Comparison of ENCODE assay signal across 9 mouse cellular contexts in the genomic region with DNA sequence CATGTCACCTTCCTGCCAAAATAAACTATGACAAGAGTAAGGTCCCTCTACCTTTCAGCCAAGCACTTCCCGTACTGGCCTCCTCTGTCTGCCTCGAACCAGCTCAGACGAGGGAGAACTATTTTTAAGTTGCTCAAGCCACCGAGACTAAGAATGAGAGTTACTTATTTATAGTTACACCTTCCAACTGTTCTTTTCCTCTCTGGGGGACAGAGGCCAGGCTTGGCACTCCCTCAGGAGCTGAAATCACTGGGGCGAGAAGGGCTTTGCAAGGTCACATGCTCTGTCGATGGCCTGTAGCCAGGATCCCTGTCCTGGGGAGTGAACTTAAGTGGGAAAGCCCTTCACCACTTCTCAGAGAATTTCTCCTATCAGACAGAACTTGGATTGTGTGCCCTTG.
DNase-seq lines count a peak whose midpoint lies in the region; ATAC-seq and TF ChIP-seq lines count a peak whose summit lies in the region.
"Had no signal": no experiment of that assay in that cellular context is flagged by ENCODE, and none has a peak within 500 bp of the region (broad histone marks: within the 10 kb centered on the region; RNA-seq: fewer than 3 reads in every experiment).

No protein-coding gene starts in this region.

- in situ Hi-C loops in CH12.LX (cut with MboI; ENCODE audit: low pct_ligation_motif_present, low pct_unique_long_range_greater_than_20kb, low sequenced_read_pairs), result no loop called here

- peaks cover 49 to 84% of the 10 kb centered on the region in 2 experiments for H3K36me3 ChIP-seq in CH12.LX (replicated peaks in 1 of 2; ENCODE audit: control insufficient read depth in 1 of 2, insufficient read depth in 1 of 2, low read length in 1 of 2)
- H3K36me3 ChIP-seq in heart, postnatal 0 days (replicated peaks; ENCODE audit: control insufficient read depth, insufficient read depth, low read length), result peaks cover 24% of the 10 kb centered on the region
- H3K36me3 ChIP-seq: liver, embryonic 13.5 days had no signal

- peak overlapping the region; percentile 5; the same call in 1 of the 2 replicates for H3K27ac ChIP-seq in CH12.LX (ENCODE audit: insufficient read depth, low read depth)
- H3K27ac ChIP-seq in heart, postnatal 0 days (ENCODE audit: low read depth), result peak overlapping the region; percentile 98
- H3K27ac ChIP-seq: liver, embryonic 13.5 days had no signal

- no peak overlapping the region for H3K4me2 ChIP-seq in CH12.LX (ENCODE audit: insufficient read depth, low read depth, poor library complexity, severe bottlenecking)
- H3K4me2 ChIP-seq in heart, postnatal 0 days (ENCODE audit: low read depth, low read length), result 0 out of 2 replicates have a peak overlapping the region, but pooled peaks have one; percentile 14
- H3K4me2 ChIP-seq: liver, embryonic 13.5 days had no signal

- H3K79me2 ChIP-seq in CH12.LX (replicated peaks; ENCODE audit: control insufficient read depth, extremely low read depth, insufficient read depth, poor library complexity, severe bottlenecking), result 0 out of 2 replicates have a peak, but pooled peaks cover 2% of the 10 kb centered on the region

- peak; percentile 51 for DNase-seq in CH12.LX (ENCODE audit: extremely low read depth)
- peak; percentile 91 to 92 for DNase-seq in adrenal gland, postnatal 36 days
- DNase-seq in heart, postnatal 0 days (ENCODE audit: low spot score), result peak; percentile 93
- peak; percentile 88 to 92 for DNase-seq in lung, adult 18-20 months
- no peak for DNase-seq in thymus, postnatal 14 days
- DNase-seq in right cerebral cortex, postnatal 4 days, result no peak
- DNase-seq in layer of hippocampus, adult 18-20 months (ENCODE audit: low spot score in 2 of 2), result no peak
- DNase-seq: liver, embryonic 13.5 days had no signal

- peak; percentile 83 for ATAC-seq in heart, postnatal 0 days (ENCODE audit: insufficient read depth, low read depth)
- ATAC-seq in cerebellum, adult (ENCODE audit: insufficient number of reproducible peaks, low FRiP score, low TSS enrichment), result no peak

- TF ChIP-seq RAD21 in CH12.LX (IDR thresholded peaks at IDR 0.05; ENCODE audit: low read depth, low read length), result no peak

- TF ChIP-seq POLR2A in CH12.LX (IDR thresholded peaks at IDR 0.05; ENCODE audit: low read depth, low read length), result no peak

- H3K27me3 ChIP-seq in CH12.LX (replicated peaks), result no peaks in the 10 kb centered on the region
- H3K27me3 ChIP-seq in heart, postnatal 0 days (ENCODE audit: control insufficient read depth, insufficient read depth, low read length), result no peaks in the 10 kb centered on the region
- H3K27me3 ChIP-seq: liver, embryonic 13.5 days had no signal

- H3K4me3 ChIP-seq in CH12.LX (replicated peaks in 1 of 3; ENCODE audit: low read depth in 2 of 3, low read length in 2 of 3, poor library complexity in 1 of 3), result no peak overlapping the region
- H3K4me3 ChIP-seq in heart, postnatal 0 days (ENCODE audit: low read depth, low read length), result no peak overlapping the region
- H3K4me3 ChIP-seq: liver, embryonic 13.5 days had no signal

- peaks cover 13 to 29% of the 10 kb centered on the region in 2 experiments for H3K4me1 ChIP-seq in CH12.LX (ENCODE audit: control insufficient read depth in 1 of 2, insufficient read depth in 2 of 2)
- peaks cover 73% of the 10 kb centered on the region for H3K4me1 ChIP-seq in heart, postnatal 0 days (ENCODE audit: control insufficient read depth, insufficient read depth)
- H3K4me1 ChIP-seq: liver, embryonic 13.5 days had no signal

- no peak overlapping the region for H3K9ac ChIP-seq in CH12.LX (ENCODE audit: insufficient read depth, low read depth)
- no peak overlapping the region for H3K9ac ChIP-seq in heart, postnatal 0 days (replicated peaks; ENCODE audit: low read depth, low read length)
- H3K9ac ChIP-seq: liver, embryonic 13.5 days had no signal

- dilution Hi-C loops in CH12.LX (cut with MboI; ENCODE audit: extremely low pct_ligation_motif_present, extremely low pct_unique_long_range_greater_than_20kb, low sequenced_read_pairs), result no loop called here

- WGBS in heart, postnatal 0 days, result 4% methylated on average over 6 of the region's 6 CpGs

- H3K9me3 ChIP-seq in CH12.LX (replicated peaks; ENCODE audit: low read length), result no peaks in the 10 kb centered on the region
- no peaks in the 10 kb centered on the region for H3K9me3 ChIP-seq in heart, postnatal 0 days (replicated peaks; ENCODE audit: control insufficient read depth, low read length)
- H3K9me3 ChIP-seq: liver, embryonic 13.5 days had no signal

- TF ChIP-seq CTCF in CH12.LX (conservative IDR thresholded peaks at IDR 0.05 in 1 of 2, IDR thresholded peaks at IDR 0.05 in 1 of 2; ENCODE audit: low read depth in 2 of 2, low read length in 2 of 2), result no peak
- TF ChIP-seq CTCF in heart, postnatal 0 days (IDR thresholded peaks at IDR 0.05; ENCODE audit: low read depth), result no peak

- 0 out of 2 replicates have a peak, but pooled peaks have one; percentile 37 for TF ChIP-seq EP300 in CH12.LX (IDR thresholded peaks at IDR 0.05; ENCODE audit: low read length)
- TF ChIP-seq EP300 in heart, postnatal 0 days (IDR thresholded peaks at IDR 0.05; ENCODE audit: low read depth), result 0 out of 2 replicates have a peak, but pooled peaks have one; percentile 39

TF ChIP-seq in CH12.LX, 34 proteins besides CTCF, POLR2A, EP300 and RAD21:
- TF ChIP-seq MAZ (IDR thresholded peaks at IDR 0.05; ENCODE audit: low read depth, low read length) (no peak), CHD1 (IDR thresholded peaks at IDR 0.05; ENCODE audit: low read depth, low read length) (no peak), MAFK (IDR thresholded peaks at IDR 0.05; ENCODE audit: insufficient replicate concordance, low read length) (no peak), MAX (IDR thresholded peaks at IDR 0.05; ENCODE audit: low read length) (peak; percentile 44; the same call in 1 of the 2 replicates), GABPA (IDR thresholded peaks at IDR 0.05; ENCODE audit: insufficient replicate concordance, low read depth, low read length) (no peak), KAT2A (IDR thresholded peaks at IDR 0.05; ENCODE audit: insufficient replicate concordance, low read length) (no peak), ZKSCAN1 (IDR thresholded peaks at IDR 0.05; ENCODE audit: borderline replicate concordance, low read depth, low read length) (no peak), MYC (IDR thresholded peaks at IDR 0.05; ENCODE audit: low read depth, low read length) (no peak), MEF2A (IDR thresholded peaks at IDR 0.05; ENCODE audit: borderline replicate concordance, low read depth, low read length) (peak; percentile 95), IRF4 (IDR thresholded peaks at IDR 0.05; ENCODE audit: low read depth, low read length) (peak; percentile 69), USF1 (IDR thresholded peaks at IDR 0.05; ENCODE audit: low read depth, low read length) (peak; percentile 32; the same call in 1 of the 2 replicates), RCOR1 (conservative IDR thresholded peaks at IDR 0.05; ENCODE audit: low read depth, low read length) (no peak), CHD2 (IDR thresholded peaks at IDR 0.05; ENCODE audit: low read length) (no peak), JUND (conservative IDR thresholded peaks at IDR 0.05; ENCODE audit: low read depth, low read length) (no peak), ZMIZ1 (IDR thresholded peaks at IDR 0.05; ENCODE audit: low read depth, low read length) (0 out of 2 replicates have a peak, but pooled peaks have one; percentile 39), SMC3 (IDR thresholded peaks at IDR 0.05; ENCODE audit: low read depth, low read length) (no peak), BHLHE40 (IDR thresholded peaks at IDR 0.05; ENCODE audit: low read depth, low read length) (peak; percentile 44; the same call in 1 of the 2 replicates), ETS1 (conservative IDR thresholded peaks at IDR 0.05; ENCODE audit: low read depth, low read length) (peak; percentile 61), UBTF (IDR thresholded peaks at IDR 0.05; ENCODE audit: low read depth, low read length) (no peak), HCFC1 (IDR thresholded peaks at IDR 0.05; ENCODE audit: low read depth, low read length) (no peak), NRF1 (IDR thresholded peaks at IDR 0.05; ENCODE audit: low read depth, low read length) (no peak), POLR2AphosphoS2 (IDR thresholded peaks at IDR 0.05; ENCODE audit: low read depth, low read length) (no peak), ZNF384 (IDR thresholded peaks at IDR 0.05; ENCODE audit: low read depth, low read length) (no peak)
TF ChIP-seq in CH12.LX: peak in this region for 7.

Comparison
In these comparisons a context has a peak if more than half of its experiments do, and no peak if none do; other contexts are left out.
1. DNase-seq: peak in CH12.LX (single experiment), adrenal gland, postnatal 36 days (2 of 2), heart, postnatal 0 days (single experiment) and lung, adult 18-20 months (2 of 2); none in thymus, postnatal 14 days (single experiment), right cerebral cortex, postnatal 4 days (single experiment) and layer of hippocampus, adult 18-20 months (0 of 2).